Mouse (Mus musculus) heart, adult 9 months (tissue): Measurements from ENCODE around the gene Trak2.
A peak's percentile ranks its signal among the peaks of the same experiment; 100 is the strongest.
"Not testable (repeated sequence)": the region's sequence is repeated elsewhere in the genome, so short reads cannot be mapped to it uniquely, and the experiment has no call there.

Source experiments
- DNase-seq, 2 experiments: peaks; one replicate each; pipeline ENCODE4 v3.0.0; 2022; ENCODE audit warnings: low spot score in 2 of 2

Trak2 gene

GRCm38 (mm10) chr1:58889826-58890546 lies 83.2 kb downstream of the Trak2 start:
- DNase-seq: no peak

- no peak for DNase-seq
Measured at GRCm38 (mm10) chr1:58885646-58886045, 87.6 kb downstream of the Trak2 start.

GRCm38 (mm10) chr1:58883279-58883678 lies 90.0 kb downstream of the Trak2 start:
- not testable (repeated sequence) for DNase-seq

- not testable (repeated sequence) for DNase-seq
Measured at GRCm38 (mm10) chr1:58879291-58879690, 93.9 kb downstream of the Trak2 start.

- DNase-seq: not testable (repeated sequence)
Measured at GRCm38 (mm10) chr1:58876500-58876899, 96.7 kb downstream of the Trak2 start.

- DNase-seq: not testable (repeated sequence)
Measured at GRCm38 (mm10) chr1:58860586-58860985, 112.6 kb downstream of the Trak2 start.

GRCm38 (mm10) chr1:58859738-58860365 lies 113.4 kb downstream of the Trak2 start:
- DNase-seq: peak in 1 of 2 experiments; percentile 11

- DNase-seq: not testable (repeated sequence)
Measured at GRCm38 (mm10) chr1:58859131-58859530, 114.1 kb downstream of the Trak2 start.

GRCm38 (mm10) chr1:58856811-58857210 lies 116.4 kb downstream of the Trak2 start:
- DNase-seq: not testable (repeated sequence)
